Mouse (Mus musculus): ENCODE results near the gene Tcf25. TPM values are rescaled to one million over a fixed set of nuclear protein-coding genes. Genes with fewer than 3 reads are reported as not detected.

Gene Tcf25
- polyA plus RNA-seq, 1 experiment from 2014 or later, result 278 TPM

- Histone ChIP-seq H3K27ac (no peak overlapping the region), H3K27me3 (replicated peaks) (no peaks in the 10 kb centered on the region), H3K36me3 (peaks cover 9% of the 10 kb centered on the region), H3K4me3 (no peak overlapping the region), H3K9ac (no peak overlapping the region), H3K4me1 (no peaks in the 10 kb centered on the region), H3K4me2 (replicated peaks) (no peak overlapping the region), H3K9me3 (no peaks in the 10 kb centered on the region)
- ATAC-seq (ENCODE audit: low FRiP score, low read depth), result no peak
- 98% methylated on average over 4 of the region's 4 CpGs for WGBS
Observed at GRCm38 (mm10) chr8:123340071-123340470, 33.5 kb upstream of the Tcf25 start.

GRCm38 (mm10) chr8:123341040-123342015, 32.2 kb upstream of the Tcf25 start:
- no peak overlapping the region for H3K4me3 ChIP-seq
- H3K4me2 ChIP-seq (replicated peaks), result no peak overlapping the region
- H3K9me3 ChIP-seq, result no peaks in the 10 kb centered on the region
- no peak overlapping the region for H3K9ac ChIP-seq
- H3K36me3 ChIP-seq, result peaks cover 9% of the 10 kb centered on the region
- WGBS, result 91% methylated on average over 27 of the region's 27 CpGs
- no peak overlapping the region for H3K27ac ChIP-seq
- no peaks in the 10 kb centered on the region for H3K27me3 ChIP-seq (replicated peaks)
- no peaks in the 10 kb centered on the region for H3K4me1 ChIP-seq
- ATAC-seq (ENCODE audit: low FRiP score, low read depth), result no peak

- WGBS, result 88% methylated on average over 8 of the region's 8 CpGs
- no peaks in the 10 kb centered on the region for H3K27me3 ChIP-seq (replicated peaks)
- no peak for ATAC-seq (ENCODE audit: low FRiP score, low read depth)
- H3K27ac ChIP-seq, result no peak overlapping the region
- no peak overlapping the region for H3K9ac ChIP-seq
- no peaks in the 10 kb centered on the region for H3K9me3 ChIP-seq
- peaks cover 9% of the 10 kb centered on the region for H3K36me3 ChIP-seq
- no peak overlapping the region for H3K4me2 ChIP-seq (replicated peaks)
- no peaks in the 10 kb centered on the region for H3K4me1 ChIP-seq
- no peak overlapping the region for H3K4me3 ChIP-seq
Observed at GRCm38 (mm10) chr8:123342253-123342652, 31.3 kb upstream of the Tcf25 start.

GRCm38 (mm10) chr8:123342911-123343310, 30.6 kb upstream of the Tcf25 start:
- Histone ChIP-seq H3K36me3 (peaks cover 9% of the 10 kb centered on the region), H3K9me3 (no peaks in the 10 kb centered on the region), H3K27me3 (replicated peaks) (no peaks in the 10 kb centered on the region), H3K9ac (no peak overlapping the region), H3K4me3 (no peak overlapping the region), H3K27ac (no peak overlapping the region), H3K4me2 (replicated peaks) (no peak overlapping the region), H3K4me1 (no peaks in the 10 kb centered on the region)
- whole genome bisulfite sequencing, result 81% methylated on average over 7 of the region's 7 CpGs
- no peak for ATAC-seq (ENCODE audit: low FRiP score, low read depth)

- Histone ChIP-seq H3K4me3 (no peak overlapping the region), H3K27me3 (replicated peaks) (no peaks in the 10 kb centered on the region), H3K4me1 (no peaks in the 10 kb centered on the region), H3K9me3 (no peaks in the 10 kb centered on the region), H3K4me2 (replicated peaks) (no peak overlapping the region), H3K27ac (no peak overlapping the region), H3K36me3 (peaks cover 10% of the 10 kb centered on the region), H3K9ac (no peak overlapping the region)
- WGBS, result 91% methylated on average over 12 of the region's 12 CpGs
- ATAC-seq (ENCODE audit: low FRiP score, low read depth), result no peak
Observed at GRCm38 (mm10) chr8:123343422-123343821, 30.1 kb upstream of the Tcf25 start.

- H3K4me1 ChIP-seq, result no peaks in the 10 kb centered on the region
- ATAC-seq (ENCODE audit: low FRiP score, low read depth), result no peak
- no peaks in the 10 kb centered on the region for H3K9me3 ChIP-seq
- no peak overlapping the region for H3K9ac ChIP-seq
- no peak overlapping the region for H3K4me2 ChIP-seq (replicated peaks)
- WGBS, result 85% methylated on average over 8 of the region's 8 CpGs
- H3K4me3 ChIP-seq, result no peak overlapping the region
- no peak overlapping the region for H3K27ac ChIP-seq
- H3K27me3 ChIP-seq (replicated peaks), result no peaks in the 10 kb centered on the region
- peaks cover 6% of the 10 kb centered on the region for H3K36me3 ChIP-seq
Observed at GRCm38 (mm10) chr8:123345135-123345534, 28.4 kb upstream of the Tcf25 start.

- H3K4me2 ChIP-seq (replicated peaks), result no peak overlapping the region
- WGBS, result 90% methylated on average over 6 of the region's 6 CpGs
- no peaks in the 10 kb centered on the region for H3K4me1 ChIP-seq
- H3K27ac ChIP-seq, result no peak overlapping the region
- no peaks in the 10 kb centered on the region for H3K9me3 ChIP-seq
- no peak for ATAC-seq (ENCODE audit: low FRiP score, low read depth)
- H3K4me3 ChIP-seq, result no peak overlapping the region
- no peaks in the 10 kb centered on the region for H3K27me3 ChIP-seq (replicated peaks)
- H3K36me3 ChIP-seq, result peaks cover 5% of the 10 kb centered on the region
- no peak overlapping the region for H3K9ac ChIP-seq
Observed at GRCm38 (mm10) chr8:123345856-123346255, 27.7 kb upstream of the Tcf25 start.

- 78% methylated on average over 2 of the region's 2 CpGs for WGBS
- Histone ChIP-seq H3K4me3 (no peak overlapping the region), H3K4me2 (replicated peaks) (no peak overlapping the region), H3K9me3 (no peaks in the 10 kb centered on the region), H3K4me1 (peaks cover 2% of the 10 kb centered on the region; the same call in 1 of the 2 replicates), H3K9ac (no peak overlapping the region), H3K27ac (no peak overlapping the region), H3K27me3 (replicated peaks) (no peaks in the 10 kb centered on the region), H3K36me3 (peaks cover 5% of the 10 kb centered on the region; the same call in 1 of the 2 replicates)
- no peak for ATAC-seq (ENCODE audit: low FRiP score, low read depth)
Observed at GRCm38 (mm10) chr8:123347293-123347692, 26.3 kb upstream of the Tcf25 start.

- H3K27ac ChIP-seq, result no peak overlapping the region
- ATAC-seq (ENCODE audit: low FRiP score, low read depth), result no peak
- H3K4me1 ChIP-seq, result peaks cover 5% of the 10 kb centered on the region; the same call in 1 of the 2 replicates
- WGBS, result 67% methylated on average over 9 of the region's 9 CpGs
- peaks cover 5% of the 10 kb centered on the region; the same call in 1 of the 2 replicates for H3K36me3 ChIP-seq
- no peaks in the 10 kb centered on the region for H3K9me3 ChIP-seq
- H3K27me3 ChIP-seq (replicated peaks), result no peaks in the 10 kb centered on the region
- 0 out of 2 replicates have a peak overlapping the region, but pooled peaks have one; percentile 3 for H3K9ac ChIP-seq
- H3K4me3 ChIP-seq, result no peak overlapping the region
- no peak overlapping the region for H3K4me2 ChIP-seq (replicated peaks)
Observed at GRCm38 (mm10) chr8:123348237-123348843, 25.2 kb upstream of the Tcf25 start.

- Histone ChIP-seq H3K36me3 (peaks cover 5% of the 10 kb centered on the region; the same call in 1 of the 2 replicates), H3K4me1 (peaks cover 5% of the 10 kb centered on the region; the same call in 1 of the 2 replicates), H3K4me2 (replicated peaks) (no peak overlapping the region), H3K9me3 (no peaks in the 10 kb centered on the region), H3K4me3 (no peak overlapping the region), H3K9ac (no peak overlapping the region), H3K27ac (no peak overlapping the region), H3K27me3 (replicated peaks) (no peaks in the 10 kb centered on the region)
- 94% methylated on average over 4 of the region's 4 CpGs for WGBS
- no peak for ATAC-seq (ENCODE audit: low FRiP score, low read depth)
Observed at GRCm38 (mm10) chr8:123349073-123349472, 24.5 kb upstream of the Tcf25 start.

- 85% methylated on average over 12 of the region's 12 CpGs for WGBS
- no peak overlapping the region for H3K27ac ChIP-seq
- no peaks in the 10 kb centered on the region for H3K27me3 ChIP-seq (replicated peaks)
- no peak overlapping the region for H3K4me2 ChIP-seq (replicated peaks)
- H3K36me3 ChIP-seq, result peaks cover 15% of the 10 kb centered on the region
- H3K9me3 ChIP-seq, result no peaks in the 10 kb centered on the region
- H3K4me3 ChIP-seq, result no peak overlapping the region
- no peak for ATAC-seq (ENCODE audit: low FRiP score, low read depth)
- peaks cover 5% of the 10 kb centered on the region; the same call in 1 of the 2 replicates for H3K4me1 ChIP-seq
- no peak overlapping the region for H3K9ac ChIP-seq
Observed at GRCm38 (mm10) chr8:123352118-123352517, 21.4 kb upstream of the Tcf25 start.

- WGBS, result 56% methylated on average over 13 of the region's 13 CpGs
- H3K4me3 ChIP-seq, result no peak overlapping the region
- H3K36me3 ChIP-seq, result peaks cover 21% of the 10 kb centered on the region
- no peaks in the 10 kb centered on the region for H3K27me3 ChIP-seq (replicated peaks)
- H3K9me3 ChIP-seq, result no peaks in the 10 kb centered on the region
- no peak overlapping the region for H3K9ac ChIP-seq
- no peak overlapping the region for H3K27ac ChIP-seq
- ATAC-seq (ENCODE audit: low FRiP score, low read depth), result no peak
- H3K4me2 ChIP-seq (replicated peaks), result no peak overlapping the region
- H3K4me1 ChIP-seq, result peaks cover 5% of the 10 kb centered on the region; the same call in 1 of the 2 replicates
Observed at GRCm38 (mm10) chr8:123352786-123353185, 20.8 kb upstream of the Tcf25 start.
